Mouse (Mus musculus) lung, embryonic 15.5 days (tissue): ENCODE measurements at regions not wholly inside any gene's neighbourhood (a gene's known extent, or its start where the extent isn't known, plus 50 kb on each side); places are given as distances from the start of the nearest gene placed in this dataset.

Source experiments
- ATAC-seq: fragments of 200-750 bp; cut with Nextera tagmentation; 2 replicates; pipeline ENCODE4 v1.8.0; 2017; ENCODE audit warnings: moderate number of reproducible peaks, borderline replicate concordance; ENCODE audit not compliant: low FRiP score, low TSS enrichment; ENCODE audit errors: extremely low read depth
- H3K27ac ChIP-seq: fragments of 300-500 bp; sonication (generic); 2 replicates; pipeline ENCODE4 v1.5.1; 2015; ENCODE audit warnings: moderate library complexity, mild to moderate bottlenecking, inconsistent platforms
- H3K27me3 ChIP-seq: fragments of 300-500 bp; sonication (generic); 2 replicates; pipeline ENCODE4 v1.6.1; 2015; ENCODE audit warnings: inconsistent platforms
- H3K36me3 ChIP-seq: fragments of 300-500 bp; sonication (generic); 2 replicates; pipeline ENCODE4 v1.6.1; 2015; ENCODE audit warnings: inconsistent platforms
- H3K4me1 ChIP-seq: fragments of 300-500 bp; sonication (generic); 2 replicates; pipeline ENCODE4 v1.6.1; 2015; ENCODE audit warnings: inconsistent platforms
- H3K4me2 ChIP-seq: fragments of 300-500 bp; sonication (generic); 2 replicates; pipeline ENCODE4 v1.6.1; 2015; ENCODE audit warnings: inconsistent platforms, mild to moderate bottlenecking, moderate library complexity
- H3K4me3 ChIP-seq: fragments of 300-500 bp; sonication (generic); 2 replicates; pipeline ENCODE4 v1.5.1; 2015; ENCODE audit warnings: mild to moderate bottlenecking, inconsistent platforms
- H3K9ac ChIP-seq: fragments of 300-500 bp; sonication (generic); 2 replicates; pipeline ENCODE4 v1.6.1; 2015; ENCODE audit warnings: inconsistent platforms
- H3K9me3 ChIP-seq: fragments of 300-500 bp; sonication (generic); 2 replicates; pipeline ENCODE4 v1.6.1; 2016; ENCODE audit warnings: inconsistent platforms
- WGBS: fragments of 180-500 bp; shearing (Covaris S2); methylation state at CpG from one replicate; pipeline ENCODE4 v1.1.7; 2015; 5-methylcytosine and 5-hydroxymethylcytosine counted together

DNA sequence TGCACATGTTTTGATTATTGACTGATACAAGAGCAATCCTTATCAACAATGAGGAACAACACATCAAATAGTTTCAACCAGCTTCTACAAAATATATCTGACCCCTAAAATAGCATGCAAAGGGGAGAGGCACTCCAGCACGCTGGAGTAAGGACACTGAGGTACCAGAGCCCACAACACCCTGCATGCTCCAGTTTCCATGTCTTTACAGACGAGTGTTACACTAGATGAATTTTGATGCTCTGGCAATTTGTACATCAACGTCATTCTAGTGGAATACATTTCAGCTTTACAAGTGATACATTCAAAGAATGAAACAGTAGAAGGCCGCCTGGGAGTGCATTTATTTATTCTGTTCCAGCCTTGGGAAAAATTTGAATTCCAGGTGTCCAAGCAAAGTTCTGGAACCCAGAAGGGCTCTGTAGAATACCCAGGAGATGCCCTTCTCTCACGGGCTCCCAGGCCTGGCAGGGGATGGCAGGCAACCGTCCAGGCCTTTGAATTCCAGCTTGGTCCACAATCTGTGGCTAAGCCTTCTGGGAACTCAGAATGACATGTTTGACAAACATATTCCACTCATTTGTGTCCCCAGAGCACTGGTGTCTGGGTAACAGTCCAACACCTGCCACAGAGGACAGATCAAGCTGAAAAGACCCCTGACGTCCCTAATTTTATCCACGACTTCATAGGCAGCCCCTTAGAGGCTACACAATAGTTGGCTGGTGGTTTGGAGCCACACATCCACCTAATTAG is 595.6 kb upstream of the Klf4 start:
- Histone ChIP-seq H3K36me3 (no peaks in the 10 kb centered on the region), H3K4me2 (no peak overlapping the region), H3K9ac (no peak overlapping the region), H3K9me3 (no peaks in the 10 kb centered on the region), H3K27ac (no peak overlapping the region), H3K27me3 (no peaks in the 10 kb centered on the region), H3K4me3 (no peak overlapping the region), H3K4me1 (no peaks in the 10 kb centered on the region)
- whole genome bisulfite sequencing: 70% methylated on average over 8 of the region's 8 CpGs
- no peak for ATAC-seq

DNA sequence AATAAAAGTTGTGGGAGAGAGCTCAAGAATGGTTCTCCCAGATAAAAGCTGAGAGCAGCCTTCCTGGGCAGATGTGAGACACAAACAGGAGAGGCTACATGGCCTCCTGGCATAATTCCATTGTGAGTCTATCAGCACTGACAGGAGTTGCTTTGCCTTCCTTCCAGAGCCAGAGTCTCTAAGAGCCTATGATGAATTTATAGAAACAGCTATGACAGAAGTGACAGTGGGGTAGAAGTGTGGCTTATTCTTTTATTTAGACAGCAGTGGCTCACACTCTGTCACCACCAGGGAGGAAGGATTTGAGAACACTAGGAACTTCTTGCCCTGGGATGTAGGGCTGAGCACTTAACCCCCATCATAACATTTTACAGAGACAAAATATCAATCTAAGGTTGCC is 592.2 kb upstream of the Klf4 start:
- no peak overlapping the region for H3K27ac ChIP-seq
- ATAC-seq: no peak

DNA sequence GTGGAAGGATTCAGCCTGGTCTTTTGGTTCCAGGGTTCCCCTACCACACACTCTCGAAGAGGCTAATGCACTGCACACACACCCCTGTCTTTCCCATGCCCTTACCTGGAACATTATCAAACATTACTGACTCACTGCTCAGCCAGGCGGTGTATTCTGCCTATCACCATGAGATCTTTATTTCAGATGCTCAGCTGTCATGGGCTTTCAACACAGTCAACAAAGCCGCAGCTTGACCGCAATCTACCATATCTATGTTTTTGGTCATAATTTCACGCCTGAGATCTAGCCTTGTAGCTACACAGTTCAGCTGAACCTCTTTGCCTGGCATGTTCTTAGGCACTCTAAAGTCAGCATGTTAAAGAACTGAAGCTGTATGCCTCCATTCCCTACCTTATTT is 589.9 kb upstream of the Klf4 start:
- no peak for ATAC-seq
- H3K4me2 ChIP-seq: no peak overlapping the region
- H3K9me3 ChIP-seq: no peaks in the 10 kb centered on the region
- no peak overlapping the region for H3K27ac ChIP-seq
- H3K36me3 ChIP-seq: no peaks in the 10 kb centered on the region
- H3K9ac ChIP-seq: no peak overlapping the region
- WGBS: 93% methylated on average over 5 of the region's 5 CpGs
- H3K27me3 ChIP-seq: no peaks in the 10 kb centered on the region
- H3K4me1 ChIP-seq: no peaks in the 10 kb centered on the region
- no peak overlapping the region for H3K4me3 ChIP-seq

More for the DNA sequence above, 592.2 kb upstream of the Klf4 start:
- no peaks in the 10 kb centered on the region for H3K4me1 ChIP-seq
- no peak overlapping the region for H3K4me2 ChIP-seq
- H3K9me3 ChIP-seq: no peaks in the 10 kb centered on the region
- no peak overlapping the region for H3K4me3 ChIP-seq
- no peaks in the 10 kb centered on the region for H3K36me3 ChIP-seq
- H3K27me3 ChIP-seq: no peaks in the 10 kb centered on the region
- H3K9ac ChIP-seq: no peak overlapping the region

DNA sequence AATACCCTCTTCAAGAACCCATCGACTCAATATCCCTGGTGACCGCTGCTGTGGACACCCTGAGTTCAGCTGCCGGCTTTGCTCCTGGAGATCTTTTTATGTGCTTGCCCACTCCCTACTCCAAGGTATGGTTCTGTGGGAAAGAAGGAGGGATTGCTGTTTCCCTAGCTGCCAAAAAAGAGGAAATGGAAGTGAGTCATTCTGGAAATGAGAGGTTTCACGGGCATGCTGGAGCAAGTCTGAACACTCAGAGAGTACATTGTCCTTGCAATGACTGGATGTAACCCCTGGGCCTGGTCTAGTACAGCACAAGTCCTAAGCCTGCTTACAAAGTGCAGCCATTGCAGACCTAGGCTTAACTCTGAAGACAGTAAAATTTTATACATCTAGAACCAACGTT is 589.4 kb upstream of the Klf4 start:
- H3K4me2 ChIP-seq: no peak overlapping the region
- no peak overlapping the region for H3K9ac ChIP-seq
- no peaks in the 10 kb centered on the region for H3K36me3 ChIP-seq
- no peaks in the 10 kb centered on the region for H3K4me1 ChIP-seq
- no peak for ATAC-seq
- H3K27me3 ChIP-seq: no peaks in the 10 kb centered on the region
- no peak overlapping the region for H3K4me3 ChIP-seq
- H3K27ac ChIP-seq: no peak overlapping the region
- H3K9me3 ChIP-seq: no peaks in the 10 kb centered on the region
- 79% methylated on average over 5 of the region's 5 CpGs for WGBS

DNA sequence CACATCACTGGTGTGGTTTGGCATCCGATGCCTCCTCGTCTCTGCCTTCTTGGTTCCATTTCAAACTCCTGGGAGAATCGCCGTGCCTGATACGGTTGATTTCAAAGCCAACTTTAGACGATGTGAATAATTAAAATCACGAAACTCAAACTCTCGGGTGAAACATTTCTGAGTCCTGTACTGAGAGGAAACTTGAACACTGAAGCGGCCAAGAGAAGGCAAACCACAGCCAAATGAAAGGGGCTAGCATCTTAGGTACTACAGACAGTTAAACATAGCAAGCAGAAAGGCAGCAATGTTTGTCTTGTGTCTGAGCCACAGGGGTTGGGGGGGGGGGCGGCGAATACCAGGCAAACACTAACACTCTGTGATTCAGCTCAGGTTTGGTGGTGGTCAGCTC is 588.1 kb upstream of the Klf4 start:
- no peaks in the 10 kb centered on the region for H3K27me3 ChIP-seq
- H3K4me3 ChIP-seq: no peak overlapping the region
- no peak overlapping the region for H3K27ac ChIP-seq
- no peak for ATAC-seq
- no peaks in the 10 kb centered on the region for H3K9me3 ChIP-seq
- WGBS: 67% methylated on average over 11 of the region's 11 CpGs
- no peaks in the 10 kb centered on the region for H3K36me3 ChIP-seq
- no peak overlapping the region for H3K4me2 ChIP-seq
- H3K9ac ChIP-seq: no peak overlapping the region
- no peaks in the 10 kb centered on the region for H3K4me1 ChIP-seq

DNA sequence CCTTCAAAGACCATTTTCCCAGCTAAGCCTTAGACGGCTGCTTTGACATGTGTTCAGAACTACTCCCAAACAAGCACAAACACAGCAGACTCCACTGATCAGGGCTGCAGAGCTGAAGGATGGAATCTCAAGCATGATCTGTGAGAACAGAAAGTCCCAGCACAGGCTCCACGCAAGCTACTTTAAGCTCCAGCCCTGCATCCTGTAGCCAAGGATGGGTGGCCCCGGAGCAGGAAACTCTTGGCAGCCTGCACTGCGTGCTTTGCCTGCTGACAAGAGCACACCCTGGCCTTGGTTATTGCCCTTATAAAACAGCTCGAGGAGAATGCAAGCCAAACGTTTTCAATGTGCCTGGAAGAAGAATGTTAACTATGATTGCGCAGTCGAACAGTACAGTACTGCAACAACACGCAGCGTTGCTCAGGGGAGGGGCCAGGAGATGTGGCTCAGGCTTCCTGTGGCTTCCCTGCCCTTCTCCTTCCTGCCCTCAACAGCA is 581.5 kb upstream of the Klf4 start:
- H3K4me1 ChIP-seq: peaks cover 17% of the 10 kb centered on the region
- peak; percentile 96 for ATAC-seq
- no peaks in the 10 kb centered on the region for H3K9me3 ChIP-seq
- 7% methylated on average over 10 of the region's 10 CpGs for WGBS
- H3K27ac ChIP-seq: peak overlapping the region; percentile 92
- H3K9ac ChIP-seq: no peak overlapping the region
- no peaks in the 10 kb centered on the region for H3K27me3 ChIP-seq
- H3K4me3 ChIP-seq: peak overlapping the region; percentile 2; the same call in 1 of the 2 replicates
- peak overlapping the region; percentile 45 for H3K4me2 ChIP-seq
- H3K36me3 ChIP-seq: no peaks in the 10 kb centered on the region

DNA sequence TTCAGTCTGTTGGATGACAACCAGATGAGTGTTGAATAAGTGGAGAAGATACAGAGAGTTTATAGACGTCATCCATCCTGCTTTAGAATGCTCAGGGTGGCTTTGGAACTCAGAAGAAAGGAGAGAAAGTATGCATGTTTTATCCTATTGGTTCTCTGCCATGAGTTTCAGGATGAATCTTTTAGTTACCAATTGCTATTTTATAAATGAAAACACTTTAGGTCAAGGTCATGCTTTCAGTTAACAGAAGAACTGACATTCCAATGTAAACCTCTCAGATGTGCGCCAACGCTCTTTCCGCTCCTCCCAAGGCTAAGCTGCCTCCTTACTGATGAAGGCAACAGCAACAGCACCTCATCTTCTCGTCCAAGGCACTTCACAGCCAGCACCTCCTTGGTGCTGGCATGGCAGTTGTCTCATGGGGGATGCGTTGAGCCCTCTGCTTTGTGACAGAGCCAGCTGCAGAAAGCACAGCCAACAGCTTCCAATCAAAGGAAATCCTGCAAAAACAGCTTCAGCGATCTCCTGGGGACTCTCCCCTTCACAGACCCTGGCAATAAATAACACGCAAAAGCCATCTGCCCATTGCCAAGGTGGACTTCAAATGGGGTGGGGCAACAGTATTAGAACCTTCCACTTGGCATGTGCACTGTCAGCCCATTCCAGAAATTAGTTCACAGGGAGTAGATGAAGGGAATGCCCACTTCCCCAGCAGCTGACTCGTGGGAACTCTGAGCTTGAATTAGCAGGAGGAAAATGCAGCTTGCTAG is 580.9 kb upstream of the Klf4 start:
- no peaks in the 10 kb centered on the region for H3K36me3 ChIP-seq
- H3K4me3 ChIP-seq: no peak overlapping the region
- H3K9me3 ChIP-seq: no peaks in the 10 kb centered on the region
- no peaks in the 10 kb centered on the region for H3K27me3 ChIP-seq
- H3K4me1 ChIP-seq: peaks cover 17% of the 10 kb centered on the region
- 21% methylated on average over 9 of the region's 9 CpGs for WGBS
- peak; percentile 66 for ATAC-seq
- no peak overlapping the region for H3K9ac ChIP-seq
- H3K27ac ChIP-seq: peak overlapping the region; percentile 92
- H3K4me2 ChIP-seq: peak overlapping the region; percentile 45

DNA sequence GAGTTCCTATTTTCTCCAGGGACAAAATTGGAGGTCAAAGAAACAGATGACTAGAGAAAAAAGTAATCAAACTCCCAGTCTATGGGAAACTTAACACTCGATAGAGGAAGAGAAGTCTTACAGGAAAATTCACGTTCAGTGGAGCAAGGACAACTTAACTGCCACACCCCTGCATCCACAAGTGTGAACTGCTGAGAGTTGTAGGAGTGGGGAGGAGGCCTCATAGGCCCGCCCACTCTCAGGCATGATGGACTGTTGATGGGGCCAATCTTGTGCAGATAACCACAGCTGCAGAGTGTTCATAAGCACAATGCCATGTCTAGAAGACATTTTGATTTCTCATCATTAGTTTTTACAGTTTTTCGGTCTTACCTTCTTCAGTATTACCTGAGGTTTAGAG is 574.7 kb upstream of the Klf4 start:
- Histone ChIP-seq H3K36me3 (no peaks in the 10 kb centered on the region), H3K4me2 (no peak overlapping the region), H3K27me3 (no peaks in the 10 kb centered on the region), H3K4me1 (no peaks in the 10 kb centered on the region), H3K27ac (no peak overlapping the region), H3K4me3 (no peak overlapping the region), H3K9ac (no peak overlapping the region), H3K9me3 (no peaks in the 10 kb centered on the region)
- no peak for ATAC-seq
- WGBS: 58% methylated on average over 4 of the region's 4 CpGs

DNA sequence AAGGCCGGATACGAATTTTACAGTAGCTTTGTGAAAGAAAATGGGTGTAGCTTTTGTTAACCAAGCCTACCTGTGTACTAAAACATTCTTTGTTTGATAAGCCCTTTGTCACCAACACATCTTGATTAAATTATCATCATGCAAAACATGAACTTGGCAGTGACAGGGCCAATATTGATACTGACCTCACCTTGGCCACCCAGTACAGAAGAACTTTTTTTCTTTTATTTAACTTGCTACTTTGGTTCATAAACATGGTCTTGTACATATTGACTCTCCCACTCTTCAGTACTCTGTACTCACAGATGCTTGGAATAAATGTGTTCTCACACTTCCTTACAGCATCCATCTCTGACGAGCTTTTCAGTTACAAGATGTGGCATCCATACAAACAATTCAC is 570.0 kb upstream of the Klf4 start:
- whole genome bisulfite sequencing: 72% methylated on average over 3 of the region's 3 CpGs
- ATAC-seq: no peak

DNA sequence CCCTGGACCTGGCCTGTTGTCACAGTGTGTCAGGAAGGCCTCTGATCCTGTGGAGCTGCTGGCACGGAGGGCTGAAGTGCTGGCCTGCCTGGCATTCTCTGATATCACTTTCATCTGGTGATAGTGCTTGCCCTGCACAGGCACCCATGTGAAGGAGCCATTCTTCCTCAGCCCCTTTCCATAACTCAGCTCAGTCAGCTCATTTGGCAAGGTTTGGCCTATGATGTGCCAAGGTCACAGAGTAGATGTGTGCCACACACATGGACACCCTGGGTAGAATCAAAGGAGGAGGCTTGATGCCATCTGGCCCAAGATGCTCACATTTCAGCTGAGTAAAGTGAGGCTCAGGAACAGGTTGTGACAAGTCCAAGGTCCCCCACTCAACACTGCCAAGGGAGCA is 558.5 kb upstream of the Klf4 start:
- H3K4me3 ChIP-seq: no peak overlapping the region
- no peak overlapping the region for H3K9ac ChIP-seq
- H3K4me1 ChIP-seq: no peaks in the 10 kb centered on the region
- no peaks in the 10 kb centered on the region for H3K27me3 ChIP-seq
- H3K9me3 ChIP-seq: no peaks in the 10 kb centered on the region
- no peak overlapping the region for H3K27ac ChIP-seq
- no peaks in the 10 kb centered on the region for H3K36me3 ChIP-seq
- H3K4me2 ChIP-seq: no peak overlapping the region
- no peak for ATAC-seq
- WGBS: 82% methylated on average over 1 of the region's 1 CpGs

More for the DNA sequence above, 570.0 kb upstream of the Klf4 start:
- Histone ChIP-seq H3K27me3 (no peaks in the 10 kb centered on the region), H3K4me3 (no peak overlapping the region), H3K9me3 (no peaks in the 10 kb centered on the region), H3K4me1 (no peaks in the 10 kb centered on the region), H3K36me3 (no peaks in the 10 kb centered on the region), H3K4me2 (no peak overlapping the region), H3K9ac (no peak overlapping the region), H3K27ac (no peak overlapping the region)

DNA sequence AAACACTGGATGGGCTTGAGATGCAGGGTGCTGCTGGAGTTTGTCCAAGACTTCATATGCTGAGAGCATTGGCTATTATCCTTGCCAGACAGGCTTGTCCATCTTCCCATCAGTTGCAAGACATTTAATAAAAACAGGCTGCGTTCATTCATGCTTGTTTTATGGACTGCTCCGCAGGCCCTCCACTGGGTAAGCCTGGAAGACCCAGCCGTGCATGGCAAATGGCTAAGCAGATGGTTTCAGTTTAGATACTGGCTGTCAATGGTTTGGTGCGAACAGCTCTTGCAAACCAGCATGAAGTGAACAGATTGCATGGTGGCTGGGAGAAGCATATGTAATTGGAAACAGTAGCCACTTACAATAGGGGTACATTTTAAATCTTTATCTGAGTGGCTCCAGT is 556.4 kb upstream of the Klf4 start:
- Histone ChIP-seq H3K4me3 (no peak overlapping the region), H3K9me3 (no peaks in the 10 kb centered on the region), H3K4me1 (no peaks in the 10 kb centered on the region), H3K27me3 (no peaks in the 10 kb centered on the region), H3K27ac (no peak overlapping the region), H3K36me3 (no peaks in the 10 kb centered on the region), H3K9ac (no peak overlapping the region), H3K4me2 (no peak overlapping the region)
- ATAC-seq: no peak
- 43% methylated on average over 4 of the region's 4 CpGs for WGBS

DNA sequence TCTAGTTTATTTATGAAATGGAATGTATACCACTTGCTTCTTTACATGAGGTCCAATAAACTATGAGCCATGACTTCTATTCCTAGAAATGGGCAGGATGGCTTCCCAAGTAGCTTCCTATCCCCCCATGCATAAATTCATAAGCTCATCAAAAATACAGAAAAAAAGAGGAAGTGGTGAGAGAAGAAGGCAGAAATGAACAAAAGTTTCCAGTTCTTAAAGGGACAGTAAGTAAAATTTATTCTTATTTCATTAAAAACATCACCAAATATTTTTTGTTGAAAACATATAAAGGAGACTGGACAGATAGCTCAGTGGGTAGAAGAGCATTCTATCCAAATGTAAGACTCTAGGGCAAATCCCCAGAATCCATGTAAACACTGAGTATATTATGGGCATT is 554.0 kb upstream of the Klf4 start:
- no peaks in the 10 kb centered on the region for H3K9me3 ChIP-seq
- H3K4me1 ChIP-seq: no peaks in the 10 kb centered on the region
- H3K27ac ChIP-seq: no peak overlapping the region
- no peak overlapping the region for H3K4me2 ChIP-seq
- H3K36me3 ChIP-seq: no peaks in the 10 kb centered on the region
- no peak overlapping the region for H3K4me3 ChIP-seq
- no peak for ATAC-seq
- H3K9ac ChIP-seq: no peak overlapping the region
- no peaks in the 10 kb centered on the region for H3K27me3 ChIP-seq
